Mouse (Mus musculus) CD4-positive, CD25-positive, alpha-beta regulatory T cell, adult 2 months (primary cell): ENCODE measurements around the gene Sox13.
"Not testable (repeated sequence)": the region's sequence is repeated elsewhere in the genome, so short reads cannot be mapped to it uniquely, and the experiment has no call there.

Experiments
- DNase-seq: peaks from one replicate; pipeline ENCODE4 v3.0.0-alpha.2; 2012; ENCODE audit warnings: low read depth, low spot score

Gene Sox13

DNA sequence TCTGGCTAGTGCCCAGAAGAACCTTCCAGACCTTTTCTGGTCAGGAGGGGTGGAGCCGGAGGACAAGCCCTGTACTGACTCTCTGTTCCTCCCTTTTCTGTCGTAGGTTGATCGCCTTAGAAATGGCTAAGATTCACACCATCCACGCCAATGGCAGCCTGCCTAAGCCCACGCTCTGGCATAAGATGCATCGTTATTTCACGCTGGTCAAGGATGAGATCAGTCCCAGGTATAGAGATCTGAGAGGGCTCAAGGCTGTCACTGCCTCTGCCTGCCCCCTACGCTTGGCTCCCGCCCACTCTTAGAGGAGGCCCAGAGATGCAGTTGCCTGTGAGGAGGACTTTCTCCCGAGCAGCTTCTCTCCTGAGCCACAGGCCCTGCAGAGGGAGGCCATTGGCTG is 55.5 kb downstream of the Sox13 start:
- no peak for DNase-seq

DNA sequence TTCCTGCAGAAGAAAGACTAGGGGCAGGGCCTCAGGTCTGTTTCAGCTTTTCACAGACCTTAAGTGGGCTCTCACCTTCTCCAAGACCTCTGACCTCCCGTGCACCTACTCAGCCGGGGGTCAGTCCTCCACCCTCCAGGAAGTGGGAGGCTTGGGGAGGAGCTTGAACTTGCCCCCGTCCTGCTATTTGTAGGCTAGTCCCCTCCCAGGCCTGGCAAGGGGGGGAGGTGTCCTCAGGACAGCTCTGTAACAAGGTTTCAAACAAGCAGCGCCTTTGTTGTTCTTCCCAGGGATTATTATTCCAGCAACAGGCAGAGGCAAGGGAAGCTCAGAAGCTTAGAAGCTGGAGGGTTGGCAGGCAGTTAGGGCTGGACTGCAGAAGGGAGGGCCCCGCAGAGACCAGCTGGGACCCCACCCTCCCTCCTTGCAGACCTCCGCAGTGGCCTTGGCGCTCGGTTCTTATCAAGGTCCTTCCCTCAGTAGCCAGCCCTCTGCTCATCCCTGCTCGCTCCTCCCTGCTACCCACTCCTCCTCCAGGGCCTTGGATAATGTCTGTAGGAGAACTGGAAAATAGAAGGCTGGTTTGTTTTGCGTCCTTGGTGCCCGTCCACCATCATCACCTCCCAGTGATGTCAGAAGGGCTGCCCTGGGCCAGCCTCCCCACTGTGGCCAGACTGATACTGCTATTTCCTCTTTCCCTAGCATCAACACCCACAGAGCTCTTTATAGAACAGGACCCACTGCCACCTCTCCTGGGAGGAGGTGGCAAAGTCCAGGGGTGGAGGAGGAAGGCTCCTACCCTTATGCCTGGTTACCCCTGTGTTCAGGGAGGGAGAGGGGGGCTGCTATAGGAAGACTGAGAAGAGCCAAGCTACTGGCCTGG is 56.3 kb downstream of the Sox13 start:
- no peak for DNase-seq

DNA sequence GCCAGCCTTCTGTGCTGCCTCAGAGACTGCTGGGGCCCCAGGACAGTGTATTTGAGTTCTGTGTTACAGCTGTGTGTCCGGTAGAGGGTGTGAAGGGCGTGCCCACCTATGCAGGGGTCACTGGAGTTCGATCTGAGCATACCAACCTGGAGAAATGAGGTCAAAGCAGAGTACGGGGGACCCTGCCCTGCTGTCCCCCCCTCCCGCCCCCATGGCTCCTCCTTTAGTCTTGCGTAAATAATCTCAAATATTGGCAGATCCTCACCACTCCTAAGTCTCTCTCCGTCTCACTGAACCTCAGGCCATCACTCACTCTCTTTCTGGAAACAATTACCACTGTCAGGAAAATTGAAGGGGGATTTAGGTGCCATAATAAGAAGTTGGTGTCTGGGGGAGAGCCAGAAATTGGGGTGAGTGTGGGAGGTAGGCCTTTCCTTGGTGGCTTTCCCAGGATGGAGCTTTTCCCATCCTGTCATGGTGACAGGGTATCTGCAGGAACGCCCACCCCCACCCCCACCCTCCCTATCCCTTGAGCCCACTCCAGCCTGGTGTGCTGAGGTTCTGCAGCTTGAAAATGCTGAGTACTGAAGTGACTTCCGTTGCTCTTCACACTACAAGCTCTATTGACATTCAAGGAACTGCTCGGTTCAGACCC is 57.1 kb downstream of the Sox13 start:
- DNase-seq, result no peak

DNA sequence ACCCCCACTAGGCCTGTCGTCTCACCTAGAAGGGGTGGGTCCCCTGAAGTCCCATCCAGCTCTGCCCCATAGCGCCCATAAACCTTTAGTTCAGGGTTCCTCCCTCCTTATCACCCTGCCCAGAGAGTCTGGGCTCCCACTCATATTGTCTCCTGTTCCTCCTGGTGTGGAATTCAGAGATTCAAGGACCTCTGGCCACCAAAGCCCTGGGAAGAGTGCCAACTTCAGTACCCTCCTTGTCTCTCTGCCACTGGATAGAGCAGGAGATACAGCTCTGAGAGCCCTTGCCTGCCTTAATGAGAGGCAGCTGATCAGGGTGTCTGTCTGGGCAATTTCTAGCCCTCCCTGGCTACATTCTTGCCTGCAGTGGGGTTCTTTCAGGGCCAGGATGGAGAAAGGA is 59.3 kb downstream of the Sox13 start:
- no peak for DNase-seq

DNA sequence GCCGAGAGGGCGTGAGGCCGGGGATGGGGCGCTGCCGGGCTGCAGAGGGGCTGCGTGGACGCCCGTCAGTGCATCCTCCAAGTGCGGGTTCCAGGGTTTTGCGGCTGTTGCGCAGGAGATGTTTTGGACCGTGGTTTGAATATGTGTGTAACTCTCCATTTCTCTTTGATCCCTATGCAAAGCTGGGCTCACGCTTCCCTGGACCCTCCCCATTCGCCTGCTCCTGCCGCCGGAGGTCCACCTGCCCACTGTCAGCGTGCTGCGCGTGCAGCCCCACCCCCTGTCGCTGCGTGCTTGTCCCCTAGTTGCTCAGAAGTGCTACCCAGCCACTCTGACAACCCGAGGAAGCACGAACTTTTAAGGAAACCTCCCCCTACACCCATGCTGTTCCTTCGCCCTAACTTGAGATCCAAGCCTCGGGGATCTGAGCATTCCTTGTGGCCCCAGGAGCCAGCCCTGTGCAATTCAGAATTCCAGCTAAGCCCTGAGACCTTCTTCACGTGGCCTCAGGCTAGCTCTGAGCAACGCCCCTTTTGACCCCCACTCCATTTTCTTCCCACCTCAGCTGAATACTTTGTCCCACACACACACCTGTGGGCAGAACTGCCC is 60.1 kb downstream of the Sox13 start:
- no peak for DNase-seq

DNA sequence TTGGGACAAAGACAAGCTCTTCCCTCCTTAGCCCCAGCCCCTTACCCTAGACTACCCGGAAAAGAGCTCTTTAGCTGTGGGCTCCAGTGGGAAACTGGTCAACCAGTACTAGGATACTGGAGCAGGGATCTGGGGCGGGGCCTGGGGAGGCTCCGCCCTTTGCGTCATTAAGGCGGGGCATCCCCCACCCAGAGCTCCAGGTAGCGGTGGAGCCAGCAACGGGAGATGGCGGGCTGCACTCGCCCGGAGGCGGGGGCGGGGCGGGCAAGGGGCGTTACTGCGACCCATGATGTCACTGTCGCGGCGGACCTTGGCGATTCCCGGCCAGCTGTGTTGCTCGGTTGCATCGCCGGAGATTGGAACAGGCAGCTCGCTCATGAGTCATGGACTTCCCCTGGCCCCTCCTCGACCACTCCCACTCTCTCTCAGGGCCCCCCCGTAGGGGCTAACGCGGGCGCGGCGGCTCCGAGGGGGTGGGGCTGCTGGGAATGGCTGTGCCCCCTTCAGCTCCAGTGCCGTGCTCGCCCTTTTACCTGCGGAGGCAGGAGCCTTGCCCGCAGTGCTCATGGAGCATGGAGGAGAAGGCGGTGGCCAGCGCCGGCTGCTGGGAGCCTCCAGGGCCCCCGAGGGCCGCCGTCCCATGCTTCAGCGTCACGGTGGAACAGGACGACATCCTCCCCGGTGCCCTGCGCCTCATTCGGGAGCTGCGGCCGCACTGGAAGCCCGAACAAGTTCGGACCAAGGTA is 60.7 kb downstream of the Sox13 start, which contains the start of gene Etnk2:
Gene Etnk2, plus strand, starts transcription at position 297 of the 746 bp plus-strand sequence.
- peak; percentile 49 for DNase-seq

DNA sequence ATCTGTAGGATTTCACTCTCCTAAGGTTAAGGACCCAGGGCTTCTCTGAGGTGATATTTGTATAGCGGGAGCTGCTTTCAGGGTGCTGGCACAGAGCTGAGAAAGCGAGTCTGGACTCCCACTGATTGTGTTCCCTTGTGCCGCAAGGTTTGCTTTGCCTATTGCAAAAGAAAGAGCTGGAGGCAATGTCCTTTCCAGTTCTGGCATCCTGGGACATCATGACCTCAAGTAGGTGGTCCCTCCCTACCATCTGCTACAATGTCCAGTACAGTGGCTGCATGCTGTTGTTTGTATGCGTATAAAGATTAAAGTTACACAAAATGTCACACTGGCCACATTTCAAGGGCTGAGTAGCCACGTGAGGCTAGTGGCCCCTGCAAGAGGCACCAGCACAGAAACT is 62.1 kb downstream of the Sox13 start:
- DNase-seq, result no peak

DNA sequence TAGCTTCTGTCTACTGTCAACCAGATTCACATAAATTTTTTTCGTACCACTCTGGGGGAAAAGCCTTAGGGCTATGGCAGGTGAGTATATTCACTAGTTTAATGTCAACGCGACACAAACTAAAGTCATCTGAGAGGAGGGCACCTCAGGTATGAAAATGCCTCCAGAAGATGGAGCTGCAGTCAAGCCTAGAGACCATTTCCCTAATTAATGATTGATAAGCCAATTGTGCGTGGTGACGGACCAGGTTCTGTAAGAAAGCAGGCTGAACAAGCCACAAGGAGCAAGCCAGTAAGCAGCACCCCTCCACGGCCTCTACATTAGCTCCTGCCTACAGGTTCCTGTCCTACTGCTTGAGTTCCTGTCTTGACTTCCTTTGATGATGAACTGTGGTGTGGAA is 63.2 kb downstream of the Sox13 start:
- DNase-seq, result no peak

DNA sequence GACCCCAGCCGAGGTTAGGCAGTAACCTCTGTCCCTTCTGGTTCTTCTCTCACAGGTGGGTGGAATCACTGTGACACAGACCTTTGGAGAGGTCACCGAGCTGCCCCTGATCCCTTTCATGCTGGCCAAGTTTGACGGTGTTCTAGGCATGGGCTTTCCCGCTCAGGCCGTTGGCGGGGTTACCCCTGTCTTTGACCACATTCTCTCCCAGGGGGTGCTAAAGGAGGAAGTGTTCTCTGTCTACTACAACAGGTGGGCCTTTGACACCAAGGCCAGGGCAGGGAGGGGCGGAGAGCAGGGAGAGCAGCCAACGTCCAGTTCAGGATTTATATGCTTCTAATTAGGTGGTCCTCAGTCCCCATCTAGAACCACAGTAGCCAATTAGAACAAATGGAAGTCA is 67.8 kb downstream of the Sox13 start:
- no peak for DNase-seq

DNA sequence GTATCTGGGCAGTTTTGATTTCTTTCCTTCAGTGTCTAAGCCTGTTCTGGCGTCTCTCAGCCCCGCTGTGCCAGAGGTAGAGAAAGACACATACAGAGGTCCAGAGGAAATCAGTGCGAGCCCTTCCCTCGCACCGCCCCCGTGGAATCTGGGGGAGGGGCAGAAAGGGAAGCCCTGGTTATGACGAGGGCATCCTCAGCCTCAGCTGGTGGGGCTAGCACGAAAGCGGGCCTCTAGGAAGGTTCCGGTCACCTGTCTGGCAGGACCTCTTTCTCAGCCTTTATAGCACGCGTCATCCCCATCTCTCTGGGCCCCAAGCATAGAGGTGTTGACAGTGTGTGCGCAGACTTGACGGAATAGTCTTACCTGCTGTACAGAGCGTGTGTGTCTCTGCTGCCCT is 68.3 kb downstream of the Sox13 start:
- DNase-seq, result no peak

DNA sequence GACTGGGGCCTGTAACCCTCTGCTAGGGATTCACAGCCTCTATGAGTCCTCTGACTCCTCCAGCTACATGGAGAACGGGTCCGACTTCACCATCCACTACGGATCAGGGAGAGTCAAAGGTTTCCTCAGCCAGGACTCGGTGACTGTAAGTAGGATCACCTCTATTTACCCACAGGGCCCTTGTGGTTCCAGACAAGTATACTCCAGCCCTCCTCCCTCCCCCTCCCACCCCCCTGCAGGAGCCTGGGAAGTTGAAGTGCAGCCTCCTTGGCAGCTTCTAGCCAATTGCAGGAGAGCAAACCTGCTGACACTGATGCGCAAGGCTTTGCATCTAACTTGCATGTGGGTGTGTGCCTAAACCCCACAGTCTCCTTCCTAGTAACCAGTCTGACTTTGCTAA is 68.7 kb downstream of the Sox13 start:
- no peak for DNase-seq

DNA sequence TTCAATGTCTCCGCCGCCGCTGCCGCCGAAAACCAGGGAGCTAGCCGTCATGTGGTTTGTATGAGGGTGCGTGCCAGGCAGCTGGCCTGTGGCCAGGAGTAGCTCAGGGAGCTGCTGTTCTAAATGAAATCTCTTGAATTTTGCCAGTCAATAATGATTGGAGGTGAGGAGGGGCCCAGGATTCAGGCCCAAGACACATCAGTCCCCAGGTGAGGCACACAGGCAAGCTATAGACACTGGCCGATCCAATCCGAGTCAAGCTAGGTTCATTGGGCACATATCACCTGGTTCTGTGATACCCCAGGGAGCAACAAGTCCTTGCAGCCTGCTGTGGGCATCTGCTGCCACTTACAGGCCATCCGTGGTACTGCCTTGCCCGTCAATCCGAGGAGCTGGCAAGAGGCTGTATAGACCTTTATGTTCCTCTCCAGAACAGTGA is 70.8 kb downstream of the Sox13 start:
- DNase-seq, result peak; percentile 66

DNA sequence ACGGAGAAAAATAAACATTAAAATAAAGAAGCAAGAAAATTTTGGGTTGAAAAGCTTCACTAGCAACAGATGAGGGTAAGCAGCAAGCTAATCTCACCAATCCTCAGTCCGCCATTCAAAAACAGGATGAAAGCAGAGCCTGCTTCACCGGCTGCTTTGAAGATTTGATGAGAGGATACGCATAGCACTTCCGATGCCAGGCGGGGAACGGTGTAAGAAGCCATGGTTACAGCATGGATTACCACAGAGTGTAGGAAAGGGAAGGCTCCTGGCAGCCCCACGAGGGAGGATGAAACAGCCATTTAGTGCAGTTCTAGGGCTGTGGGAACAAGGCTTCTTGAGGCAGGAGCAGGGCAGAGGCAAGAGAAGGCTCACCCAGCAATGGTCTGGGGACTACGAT is 72.4 kb downstream of the Sox13 start:
- DNase-seq, result no peak

DNA sequence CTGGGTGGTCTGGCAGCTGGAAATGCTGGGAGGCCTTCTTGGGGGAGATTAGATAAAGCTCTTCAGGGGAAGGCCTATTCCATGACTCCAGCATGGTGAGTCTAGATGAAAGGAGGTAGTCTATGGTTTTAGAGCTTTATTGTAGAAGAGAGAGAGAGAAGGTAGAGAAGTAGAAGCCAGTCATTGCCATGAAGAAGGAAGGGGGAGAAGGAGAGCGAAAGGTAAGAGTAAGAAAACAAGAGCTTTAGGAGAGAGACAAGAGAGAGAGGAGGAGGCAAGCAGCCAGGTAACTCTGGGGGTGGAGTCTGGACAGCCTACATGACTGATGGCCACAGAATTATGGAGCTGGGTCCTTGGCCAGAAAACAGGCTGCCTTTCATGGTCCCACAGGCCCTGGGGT is 74.0 kb downstream of the Sox13 start, which contains the start of gene Ren1:
Gene Ren1, plus strand, starts transcription at position 301 of the 400 bp plus-strand sequence.
- no peak for DNase-seq

DNA sequence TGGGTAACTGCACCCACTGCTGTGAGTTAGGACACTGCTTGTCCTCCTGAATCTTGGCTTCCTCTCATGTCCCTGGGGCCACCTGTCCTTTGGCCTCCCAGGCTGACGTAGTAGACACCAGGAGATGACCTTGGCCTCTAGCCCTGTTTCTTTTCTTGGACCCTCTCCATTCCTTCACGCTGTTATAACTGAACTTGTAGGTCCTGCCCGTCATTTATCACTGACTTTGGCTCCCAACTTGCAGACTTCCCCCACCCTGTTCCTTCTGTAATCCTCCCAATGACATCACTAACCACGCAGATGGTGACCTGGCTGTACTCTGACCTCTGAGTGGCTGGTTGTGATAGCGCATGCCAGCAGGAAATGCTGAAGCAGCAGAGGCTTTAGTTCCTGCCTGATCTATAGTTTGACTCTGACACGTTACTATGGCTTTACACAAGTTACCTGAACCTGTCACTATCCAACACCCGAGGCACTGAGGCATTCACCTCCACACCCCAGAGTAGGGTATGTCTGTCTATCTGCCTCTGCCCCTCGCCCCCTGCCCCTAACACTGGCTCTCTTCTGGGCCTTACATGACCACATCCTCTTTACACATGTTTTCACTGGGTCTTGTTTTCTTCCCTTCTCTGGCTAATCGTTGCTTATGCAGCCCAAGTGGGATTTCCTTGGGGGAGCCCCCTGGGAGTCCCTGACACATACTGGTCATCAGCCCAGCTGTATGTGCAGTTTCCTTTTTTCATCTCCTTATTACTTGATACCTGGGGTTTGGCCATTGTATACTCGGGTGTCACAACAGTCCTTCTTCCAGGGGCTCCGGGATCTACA is 76.3 kb downstream of the Sox13 start:
- DNase-seq, result peak; percentile 12

DNA sequence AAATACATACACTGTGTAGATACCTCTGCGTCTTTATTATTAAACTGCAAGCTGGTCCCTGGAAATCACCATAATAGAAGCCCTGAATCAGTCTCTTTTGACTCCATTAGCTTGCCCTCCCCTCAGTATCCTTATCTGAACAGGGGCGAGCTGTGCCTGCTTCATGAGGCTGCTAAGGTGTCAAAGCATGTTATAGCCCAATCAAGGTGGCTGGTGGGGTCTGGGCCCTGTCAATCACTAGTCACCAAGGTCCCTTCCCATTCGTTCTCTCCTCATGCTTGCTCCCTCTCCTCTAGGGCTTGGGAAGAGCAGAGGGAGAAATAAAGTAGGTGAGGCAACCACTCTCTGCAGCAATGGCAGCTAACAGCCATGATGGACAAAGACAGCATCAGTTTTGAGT is 77.0 kb downstream of the Sox13 start:
- DNase-seq, result no peak

DNA sequence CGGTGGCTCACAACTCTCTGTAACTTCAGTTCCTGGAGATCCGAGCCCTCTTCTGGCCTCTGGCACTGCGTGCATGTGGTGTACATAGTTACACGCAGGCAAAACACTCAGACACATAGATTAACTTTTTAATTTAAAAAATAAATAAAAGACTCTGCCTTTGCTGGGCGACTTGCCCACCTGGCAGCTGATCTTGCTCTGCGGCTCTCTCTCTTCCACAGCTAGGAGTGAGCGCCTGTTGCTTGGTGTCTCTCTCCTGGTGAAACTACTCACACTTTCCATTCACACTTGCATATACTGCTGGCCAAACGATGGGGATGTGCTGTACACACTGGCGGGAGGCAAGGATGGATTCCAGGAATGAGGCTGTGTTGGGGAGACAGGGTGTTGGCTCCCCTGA is 77.6 kb downstream of the Sox13 start:
- no peak for DNase-seq

DNA sequence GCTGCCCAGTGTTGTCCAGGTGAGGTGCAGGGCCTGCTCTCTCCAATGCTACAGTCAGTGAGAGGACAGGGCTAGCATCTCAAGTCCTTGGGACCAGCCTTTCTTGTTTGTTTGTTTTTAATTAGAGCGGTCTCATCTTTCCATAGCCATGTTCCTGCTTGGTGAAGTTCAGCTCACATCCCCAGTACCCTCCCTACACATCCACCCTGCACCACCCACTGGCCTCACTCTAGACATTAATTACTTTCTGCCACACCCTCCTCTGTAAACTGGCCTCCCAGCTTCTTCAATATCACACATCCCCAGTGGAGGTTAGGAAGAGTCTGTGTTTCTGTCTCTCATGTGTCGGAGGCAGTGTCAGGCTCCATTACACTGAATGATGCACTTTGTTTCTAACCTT is 79.8 kb downstream of the Sox13 start:
- no peak for DNase-seq

DNA sequence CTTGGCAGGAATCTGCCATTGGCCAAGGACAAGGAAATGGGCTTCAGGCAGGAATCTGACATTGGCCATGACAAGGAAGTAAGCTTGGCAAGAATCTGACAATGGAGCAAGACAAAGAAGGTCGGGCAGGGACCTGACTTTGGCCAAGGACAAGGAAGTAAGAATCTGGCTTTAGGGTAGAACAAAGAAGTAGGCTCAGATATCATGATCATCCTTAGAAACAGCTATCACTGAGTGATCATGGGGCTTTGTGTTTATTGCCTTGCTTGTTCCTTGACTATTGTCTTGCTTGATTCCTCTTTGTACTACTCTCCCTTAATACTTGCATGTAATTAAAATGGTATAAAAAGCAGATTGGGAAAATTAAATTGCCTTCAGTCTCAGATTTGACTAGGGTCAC is 83.8 kb downstream of the Sox13 start:
- not testable (repeated sequence) for DNase-seq

DNA sequence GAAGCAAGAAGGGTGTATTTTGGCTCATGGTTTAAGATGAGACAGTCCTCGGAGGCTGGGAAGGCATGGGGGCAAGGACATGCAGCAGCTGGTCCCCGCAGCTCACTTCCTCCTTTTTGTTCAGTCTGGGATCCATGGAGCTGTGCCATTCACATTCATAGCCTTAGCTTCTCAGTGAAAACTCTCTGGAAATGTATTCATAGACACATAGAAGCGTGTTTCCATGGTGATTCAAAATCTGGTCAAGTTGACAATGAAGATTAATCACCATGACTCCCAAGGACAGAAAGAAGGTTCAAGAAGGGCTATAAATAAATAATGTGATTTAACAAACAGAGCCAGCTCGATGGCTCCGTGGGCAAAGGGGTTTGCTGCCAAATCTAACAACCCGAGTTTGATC is 90.2 kb downstream of the Sox13 start:
- DNase-seq, result no peak
